Mouse (Mus musculus) adrenal gland, postnatal 10 days (tissue): ENCODE results near the gene Dsp. TPM values are rescaled to one million over a fixed set of nuclear protein-coding genes. Genes with fewer than 3 reads are reported as not detected.

Source experiments
- DNase-seq: peaks from one replicate; pipeline ENCODE4 v3.0.0; 2021; ENCODE audit warnings: mixed read lengths
- long read RNA-seq, 2 experiments: library from polyadenylated mRNA; stranded (forward); transcript quantifications; one replicate each; pipeline ENCODE4 v2.0.0; 2021
- total RNA-seq, 2 experiments: library from RNA; stranded (reverse); gene quantifications; 2 replicates each; pipeline ENCODE4 v1.2.3; 2021

The Dsp gene
- total RNA-seq, result 1 to 10 TPM; 3.0 to 5.2 TPM
- long read RNA-seq, experiment 1, result 0 reads
- long read RNA-seq, experiment 2, result 0 reads

DNA sequence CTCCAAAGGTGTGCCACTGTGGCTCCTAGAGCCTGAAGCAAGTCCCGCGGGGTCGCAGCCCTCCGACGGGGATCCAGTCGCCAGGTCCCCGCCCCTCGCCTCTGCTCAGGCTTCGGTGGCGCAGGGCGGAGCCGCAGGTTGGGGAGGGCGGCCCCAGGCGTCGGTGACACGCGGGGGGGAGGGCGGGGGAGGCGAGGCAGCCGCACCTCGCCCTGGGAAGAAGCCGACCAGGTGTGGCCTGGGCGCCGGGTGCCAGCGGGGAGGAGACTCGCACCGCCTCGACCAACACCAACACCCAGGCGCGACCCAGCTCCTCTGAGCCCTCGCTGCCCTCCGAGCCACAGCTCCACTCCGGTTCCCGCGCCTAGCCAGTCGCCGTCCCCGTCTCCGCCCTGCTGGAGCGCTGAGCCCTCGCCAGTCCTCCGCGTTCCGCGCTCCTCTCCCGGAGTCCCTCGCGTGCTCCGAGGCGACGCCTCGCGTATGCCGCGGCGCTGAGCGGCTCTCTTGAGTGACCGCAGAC is at the start of gene Dsp:
Gene Dsp, plus strand, starts transcription at position 226 of the 520 bp plus-strand sequence.
- peak; percentile 67 for DNase-seq

DNA sequence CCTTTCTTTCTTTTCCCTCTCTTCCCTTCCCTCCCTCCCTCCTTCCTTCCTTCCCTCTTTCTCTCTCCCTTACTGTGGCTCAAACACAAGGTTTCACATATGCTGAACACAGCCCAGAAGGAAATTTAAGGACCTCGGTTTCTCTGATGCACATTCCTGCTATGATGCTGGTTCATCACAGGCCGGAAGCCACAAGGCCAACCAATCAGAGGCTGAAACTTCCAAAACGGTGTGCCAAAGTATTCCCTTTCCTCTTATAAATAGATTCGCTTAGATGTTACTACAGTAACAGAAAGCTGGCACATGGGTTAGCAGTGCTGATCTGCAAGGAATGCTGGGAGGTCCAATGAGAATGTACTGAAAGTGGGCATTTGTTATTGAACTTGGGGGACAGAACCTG is 47.7 kb upstream of the Dsp start:
- no peak for DNase-seq

DNA sequence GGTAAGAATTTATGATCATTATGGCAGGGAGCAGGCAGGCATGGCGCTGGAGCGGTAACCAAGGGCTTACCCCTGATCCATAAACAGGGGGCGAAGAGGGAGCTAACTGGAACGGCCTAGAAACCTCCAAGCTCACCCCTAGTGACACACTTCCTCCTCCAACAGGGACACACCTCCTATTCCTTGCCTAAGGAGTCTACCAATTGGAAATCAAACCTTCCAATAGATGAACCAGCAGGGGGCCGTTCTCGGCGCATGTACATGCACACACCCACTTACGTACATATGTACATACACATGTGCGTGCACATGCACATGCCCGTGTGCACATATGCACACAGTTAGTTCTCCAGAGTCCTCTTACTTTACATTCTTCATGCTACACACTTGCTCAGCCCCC is 46.6 kb upstream of the Dsp start:
- DNase-seq, result no peak

DNA sequence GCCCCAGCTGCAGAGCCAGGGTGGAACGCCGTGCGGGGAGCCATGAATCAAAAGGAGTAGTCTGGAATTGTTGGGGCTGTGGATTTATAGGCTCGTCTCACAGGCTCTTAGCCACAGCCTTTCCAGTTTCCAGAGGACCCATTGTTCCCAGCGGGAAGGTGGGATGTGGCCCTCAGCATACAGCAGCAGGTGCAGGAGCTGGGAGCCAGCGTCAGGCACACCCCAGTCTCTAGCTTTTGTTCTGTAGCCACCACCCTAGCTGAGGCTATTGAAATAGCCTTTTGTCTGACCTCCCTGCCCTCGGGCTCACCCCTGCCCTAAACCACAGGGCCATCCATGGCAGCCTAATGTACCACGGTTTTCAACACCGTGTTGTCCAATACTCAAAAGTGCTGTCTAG is 42.0 kb upstream of the Dsp start:
- no peak for DNase-seq

DNA sequence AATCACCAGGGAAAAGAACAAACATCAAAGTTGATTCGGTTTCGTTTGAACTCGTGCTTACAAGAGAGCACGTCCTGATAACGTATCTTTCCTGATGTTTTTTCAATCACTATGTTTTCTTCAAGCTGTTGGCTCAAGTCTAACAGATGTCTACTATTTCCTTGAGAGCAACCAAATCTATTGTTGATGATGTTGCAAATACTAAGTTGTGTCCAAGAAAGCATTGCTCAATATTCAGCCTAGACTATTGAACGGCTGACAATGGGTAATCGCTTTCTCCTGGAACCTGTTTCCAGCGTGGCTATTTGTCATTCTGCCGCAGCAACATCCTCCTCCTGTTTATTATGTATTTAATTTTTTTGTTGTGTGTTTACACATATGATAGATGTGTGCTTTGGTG is 28.8 kb upstream of the Dsp start:
- DNase-seq, result no peak

DNA sequence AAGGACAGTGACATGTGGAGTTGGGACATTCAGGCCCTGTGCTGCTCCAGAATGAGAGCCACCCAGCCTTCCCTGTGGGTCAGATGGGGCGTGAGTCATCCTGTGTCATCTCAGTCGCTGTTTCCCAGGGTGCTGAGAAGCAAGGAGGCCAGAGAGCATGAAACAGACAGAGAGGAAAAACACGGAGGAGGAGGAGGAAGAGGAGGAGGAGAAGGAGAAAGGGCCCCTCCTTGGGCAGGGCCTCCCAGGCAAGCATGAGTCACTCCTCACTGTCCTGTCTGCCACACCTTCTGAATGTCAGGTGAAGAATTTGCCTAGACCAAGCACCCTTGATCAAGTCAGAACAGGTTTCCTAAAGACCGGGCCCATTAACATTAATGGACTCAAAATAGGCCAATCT is 27.4 kb upstream of the Dsp start:
- peak; percentile 35 for DNase-seq

DNA sequence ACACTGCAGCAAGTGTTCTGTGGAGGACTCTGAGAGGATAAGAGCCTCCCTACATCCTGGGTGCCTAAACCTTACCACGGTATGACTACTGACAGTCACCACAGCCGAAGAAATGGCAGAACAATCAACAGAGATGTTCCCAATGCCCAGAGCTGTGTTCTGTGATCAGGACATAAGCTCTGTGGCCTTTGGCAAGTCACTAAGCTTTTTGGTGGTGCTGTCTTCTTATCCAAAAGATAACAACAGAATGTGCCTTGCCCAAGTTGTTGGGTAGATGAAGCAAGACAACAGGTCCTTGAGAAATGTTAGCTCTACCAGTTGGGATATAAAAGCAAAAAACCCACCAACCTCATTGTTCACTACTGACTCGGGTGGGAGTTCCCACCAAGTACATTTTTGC is 23.4 kb upstream of the Dsp start:
- DNase-seq, result no peak

DNA sequence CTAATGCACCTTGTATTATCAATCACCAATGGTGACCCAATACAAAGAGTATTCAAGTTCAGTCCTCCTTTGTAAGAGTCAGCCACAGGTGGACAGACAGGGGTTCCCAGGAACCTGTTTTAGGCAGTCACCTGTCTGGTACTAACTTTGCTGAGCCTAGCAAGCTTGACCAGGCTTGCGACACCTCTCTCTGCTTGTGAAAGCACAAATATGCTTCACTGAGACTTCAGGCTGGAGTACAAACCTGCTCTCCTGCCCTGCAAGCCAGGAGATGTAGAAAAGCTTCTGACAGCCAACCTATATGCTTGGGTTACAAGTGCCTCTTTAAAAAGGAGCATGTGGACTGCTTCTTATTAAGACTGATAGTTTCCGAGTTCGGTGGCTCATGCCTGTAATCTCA is 22.8 kb upstream of the Dsp start:
- no peak for DNase-seq

DNA sequence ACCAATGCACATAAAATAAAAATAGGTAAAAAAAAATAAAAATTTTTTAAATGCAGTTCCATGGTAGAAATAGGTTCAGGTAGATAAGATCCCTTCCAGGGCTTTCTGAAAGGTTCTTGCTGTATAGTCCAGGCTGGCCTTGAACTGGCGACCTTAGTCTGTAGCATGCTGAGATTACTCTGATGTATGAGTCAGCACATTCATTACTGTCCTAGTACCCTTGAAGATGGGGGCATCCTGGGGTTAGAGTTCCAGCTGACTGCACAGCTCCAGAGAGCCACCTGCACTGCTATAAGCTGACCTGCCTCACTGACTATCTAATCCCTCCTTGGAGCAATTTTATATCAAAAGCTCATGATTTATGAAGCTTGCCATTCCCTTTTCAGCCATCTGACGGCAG is 21.6 kb upstream of the Dsp start:
- peak; percentile 10 for DNase-seq

DNA sequence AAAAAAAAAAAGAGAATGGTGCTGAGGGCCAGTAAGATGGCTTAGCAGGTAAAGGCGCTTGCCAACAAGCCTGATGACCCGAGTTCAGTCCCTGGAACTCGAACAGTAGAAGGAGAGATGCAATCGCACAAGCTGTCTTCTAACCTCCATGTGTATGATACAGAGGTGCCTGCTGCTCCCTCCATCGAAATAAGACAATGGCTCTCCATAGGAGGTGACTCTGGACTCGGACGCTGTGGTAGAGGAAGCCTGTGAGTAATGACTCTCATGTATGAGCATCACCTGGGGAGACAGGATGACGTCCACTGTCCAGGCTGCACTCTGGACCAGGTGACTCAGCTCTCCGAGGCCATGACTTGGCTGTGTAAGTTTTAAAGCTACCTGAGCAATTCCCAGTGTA is 21.0 kb upstream of the Dsp start:
- no peak for DNase-seq

DNA sequence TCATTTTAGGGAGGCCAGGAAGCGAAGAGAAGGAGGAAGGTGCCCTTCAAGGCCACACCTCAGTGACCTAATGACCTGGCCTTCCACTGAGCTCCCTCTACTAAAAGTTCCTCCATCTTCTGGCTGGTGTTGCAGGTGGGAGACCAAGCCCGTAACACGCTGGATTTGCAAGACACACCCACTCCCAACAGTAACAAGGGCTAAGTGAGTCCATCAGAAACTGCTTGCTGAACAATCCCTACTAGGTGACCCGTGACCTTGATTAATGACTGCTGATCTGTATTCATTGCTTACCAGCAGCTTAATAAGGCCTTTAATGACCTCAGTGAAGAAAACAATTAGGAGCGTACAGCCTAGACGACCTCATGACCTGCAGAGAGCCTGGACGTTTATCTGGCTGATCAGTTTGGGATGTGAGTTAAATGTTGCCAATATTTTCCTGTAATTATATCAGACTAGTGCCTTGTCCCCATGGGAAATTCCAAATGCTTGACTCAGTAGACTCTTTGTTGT is 18.0 kb upstream of the Dsp start:
- DNase-seq, result no peak

DNA sequence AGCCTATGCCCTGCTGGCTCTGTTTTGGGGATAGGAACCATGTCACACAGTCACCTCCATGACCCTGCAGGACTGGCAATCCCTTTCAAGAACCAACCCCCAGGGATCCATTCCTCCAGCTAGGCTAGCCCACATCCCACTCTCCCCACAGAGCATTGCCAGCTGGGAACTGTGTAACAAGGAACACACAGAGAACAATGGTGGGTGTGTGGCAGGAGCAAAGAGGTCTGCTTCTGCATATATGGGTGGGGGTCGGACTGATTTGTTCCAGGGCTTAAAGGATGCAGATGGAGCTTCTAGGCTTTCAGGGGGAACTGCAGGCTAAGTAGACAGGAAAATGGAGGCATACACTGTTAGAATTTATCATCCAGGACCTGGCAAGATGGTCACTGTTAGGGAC is 10.6 kb upstream of the Dsp start:
- no peak for DNase-seq

DNA sequence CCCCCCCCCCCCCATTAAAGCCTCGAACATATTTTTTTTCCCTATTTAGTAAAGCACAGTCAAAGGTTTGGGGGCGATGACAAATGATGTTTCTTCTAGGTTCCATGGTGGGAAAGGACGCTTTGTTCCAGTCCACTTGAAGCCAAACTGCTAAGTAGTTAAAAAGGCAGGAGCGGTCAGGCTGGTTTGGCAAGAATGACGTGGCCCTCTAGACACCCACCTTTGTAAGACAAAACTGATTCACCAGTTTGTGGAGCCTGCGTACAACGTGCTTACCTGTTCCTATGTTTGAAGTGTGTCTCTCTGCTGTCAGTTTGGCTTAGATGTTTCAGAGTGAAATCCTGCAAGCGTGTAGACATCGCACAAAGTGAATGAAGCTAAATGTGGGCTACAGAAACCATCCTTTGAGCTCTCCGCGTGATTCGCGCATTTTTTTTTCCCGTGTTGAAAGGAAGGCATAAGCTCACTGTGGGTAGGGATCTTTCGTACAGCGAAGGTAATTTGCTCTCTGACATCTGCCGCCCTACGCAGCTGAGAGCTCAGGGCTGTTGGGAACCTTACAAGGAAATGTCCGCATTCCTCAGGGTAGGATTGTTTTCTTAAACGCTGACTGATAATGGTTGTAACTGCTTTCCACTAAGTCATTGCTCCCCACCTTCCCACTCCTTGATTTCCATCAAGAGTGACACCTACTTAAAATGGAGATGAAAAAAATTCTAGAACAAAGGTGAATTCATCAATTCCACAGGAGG is 6.0 kb upstream of the Dsp start:
- DNase-seq, result no peak

DNA sequence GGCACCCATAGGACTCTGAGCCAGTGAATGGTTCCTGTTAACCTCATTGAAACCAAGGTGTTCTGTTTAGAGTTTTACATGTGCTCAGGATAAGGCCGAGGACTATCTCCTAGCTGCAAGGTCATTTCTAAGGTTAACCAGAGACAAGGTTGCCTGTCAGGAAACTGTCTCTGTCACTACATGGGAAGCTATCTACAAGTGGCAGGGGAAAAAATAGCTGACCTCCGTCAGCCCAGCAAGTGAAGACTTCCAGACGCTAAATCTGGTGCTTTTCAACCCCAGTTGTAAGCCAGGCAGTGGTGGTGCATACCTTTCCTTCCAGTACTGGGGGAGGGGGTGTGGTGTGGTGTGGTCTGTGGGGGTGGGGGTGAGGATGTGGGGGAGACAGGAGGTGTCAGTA is 2.7 kb upstream of the Dsp start:
- DNase-seq, result no peak

DNA sequence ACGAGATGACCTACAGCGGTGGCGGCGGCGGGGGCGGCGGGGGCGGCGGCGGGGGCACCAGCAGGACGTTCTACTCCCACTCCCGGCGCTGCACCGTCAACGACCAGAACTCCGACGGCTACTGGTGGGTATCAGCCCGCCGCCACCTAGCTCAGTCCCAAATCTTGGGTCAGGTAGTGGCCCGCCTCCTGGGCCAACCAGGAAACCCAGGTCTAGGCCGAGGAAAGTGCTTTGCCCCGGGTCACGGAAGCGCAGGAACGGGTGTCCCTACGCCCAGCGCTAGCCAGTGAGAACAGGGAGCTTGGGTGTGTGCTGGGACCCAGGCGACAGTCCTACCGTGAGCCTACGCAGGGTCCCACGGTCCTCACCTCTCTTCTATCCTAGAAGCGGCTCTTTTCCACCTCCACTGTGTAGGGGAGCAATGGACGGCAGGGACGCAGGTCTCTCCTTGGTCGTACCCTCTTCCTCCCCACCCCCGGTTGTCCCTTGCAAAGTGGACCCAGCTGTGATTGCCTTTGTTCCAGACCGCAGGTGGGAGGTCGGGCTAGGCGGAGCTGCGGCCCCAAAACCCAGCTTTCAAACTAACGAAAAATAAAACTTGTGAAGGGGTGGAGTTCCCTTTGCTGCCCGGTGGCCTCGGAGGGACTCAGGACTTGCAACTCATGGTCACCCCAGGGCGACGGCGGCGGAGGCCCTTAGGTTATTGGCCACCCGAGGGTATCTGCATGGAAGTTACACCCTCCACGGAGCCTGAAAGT is 756 bp downstream of the Dsp start:
- DNase-seq, result peak; percentile 19

DNA sequence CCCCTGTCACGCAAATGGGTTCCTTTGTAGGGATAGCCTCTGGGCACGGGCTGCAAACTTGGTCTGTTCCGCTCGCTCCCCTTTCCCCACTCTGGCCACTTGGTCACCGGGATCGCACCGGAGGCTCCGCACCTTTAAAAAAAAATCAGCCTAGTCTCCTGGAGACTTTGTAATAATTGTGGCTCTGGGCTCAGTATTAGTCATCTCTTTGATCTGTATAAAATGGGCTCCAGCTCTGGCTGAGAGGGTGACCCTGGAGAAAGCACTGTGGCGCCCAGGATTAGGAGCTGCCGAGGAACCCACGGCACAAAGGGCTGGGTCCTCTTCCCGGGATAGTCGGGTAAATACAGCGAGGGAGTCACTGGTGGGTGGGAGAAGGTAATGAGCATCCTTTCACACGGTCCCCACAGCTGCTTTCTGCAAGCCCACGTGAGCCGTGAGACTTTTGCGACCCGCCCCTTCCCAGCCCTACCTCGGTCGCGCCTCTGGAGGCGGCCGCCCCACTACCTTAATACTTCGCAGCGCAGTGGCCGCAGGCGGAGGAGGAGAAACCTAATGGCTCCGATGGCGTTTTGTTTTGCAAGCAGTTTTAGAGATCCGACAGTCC is 1.4 kb downstream of the Dsp start:
- DNase-seq, result peak; percentile 13

DNA sequence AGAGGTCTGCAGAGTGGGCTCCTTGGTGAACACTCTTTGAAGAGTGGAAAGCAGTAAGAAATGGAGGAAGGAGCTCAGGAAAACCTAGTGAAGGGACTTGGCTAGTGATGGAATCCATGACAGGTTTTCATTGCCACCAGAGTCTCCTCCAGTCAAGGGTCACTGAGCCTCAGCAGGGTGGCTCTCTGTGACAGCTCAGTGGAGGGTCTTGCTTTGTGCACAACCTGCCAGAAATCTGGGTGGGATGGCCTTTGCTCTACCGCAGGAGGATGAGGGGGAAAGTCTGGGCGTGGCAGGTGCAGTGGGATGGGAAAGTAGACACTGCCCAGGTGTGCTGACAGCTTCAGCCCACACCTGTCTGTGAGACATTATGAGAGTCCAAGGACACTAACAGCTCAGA is 4.4 kb downstream of the Dsp start:
- no peak for DNase-seq

DNA sequence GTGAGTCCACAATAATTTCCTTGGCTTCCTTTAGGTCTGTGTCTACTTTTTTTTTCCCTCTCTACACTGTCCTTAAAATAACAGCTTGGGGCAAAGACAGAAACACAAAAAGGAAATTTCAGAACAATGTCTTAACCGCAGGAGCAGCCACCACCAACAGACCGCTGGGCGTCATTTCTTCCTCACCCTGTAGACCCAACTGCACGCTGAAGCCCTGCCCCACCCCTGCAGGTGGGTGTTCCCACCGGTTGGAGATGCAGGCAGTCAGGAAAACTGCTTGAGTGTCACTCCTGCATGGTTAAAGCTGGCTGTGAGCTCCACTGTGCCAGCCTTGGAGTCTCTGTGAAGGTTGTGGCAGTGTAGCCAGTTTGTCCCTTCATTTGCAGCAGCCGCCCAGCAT is 6.5 kb downstream of the Dsp start:
- no peak for DNase-seq

DNA sequence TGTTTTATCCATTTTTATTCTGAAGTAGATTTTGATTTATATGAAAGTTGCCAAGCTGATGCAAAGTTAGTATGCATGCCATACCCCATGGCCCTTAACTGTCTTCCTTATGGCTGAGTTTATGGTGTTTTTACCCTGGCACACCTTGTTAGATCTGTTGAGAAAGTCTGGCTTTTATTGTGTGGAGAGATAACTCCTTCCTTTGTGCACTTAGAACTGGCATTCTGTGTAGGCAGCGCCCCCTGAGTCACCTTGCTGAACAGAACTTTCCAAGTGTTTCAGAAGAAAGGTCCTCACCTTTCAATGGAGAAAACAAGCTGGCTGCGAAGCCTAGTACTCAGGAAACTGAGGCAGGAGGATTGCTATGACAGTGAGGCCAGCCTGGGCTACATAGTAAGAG is 10.9 kb downstream of the Dsp start:
- DNase-seq, result no peak

DNA sequence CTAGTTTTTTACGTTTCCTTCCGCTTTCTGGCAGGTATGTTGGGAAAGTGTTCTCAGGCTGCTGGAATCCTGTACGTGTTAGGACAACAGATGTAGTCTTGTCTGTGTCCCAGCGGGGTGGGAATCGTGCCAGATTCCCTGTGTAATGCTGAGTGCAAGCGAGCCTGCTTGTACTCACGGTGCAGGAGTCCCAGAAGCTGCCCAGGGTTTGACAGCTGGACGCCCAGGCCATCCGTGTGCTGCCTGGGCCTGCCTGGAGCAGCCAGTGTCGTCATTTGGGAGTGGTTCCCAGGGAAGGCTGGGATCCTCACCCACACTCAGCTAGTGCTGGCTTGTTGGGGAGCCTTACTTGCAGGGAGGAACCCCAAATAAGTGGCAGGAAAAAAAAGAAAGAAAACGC is 11.6 kb downstream of the Dsp start:
- peak; percentile 51 for DNase-seq

DNA sequence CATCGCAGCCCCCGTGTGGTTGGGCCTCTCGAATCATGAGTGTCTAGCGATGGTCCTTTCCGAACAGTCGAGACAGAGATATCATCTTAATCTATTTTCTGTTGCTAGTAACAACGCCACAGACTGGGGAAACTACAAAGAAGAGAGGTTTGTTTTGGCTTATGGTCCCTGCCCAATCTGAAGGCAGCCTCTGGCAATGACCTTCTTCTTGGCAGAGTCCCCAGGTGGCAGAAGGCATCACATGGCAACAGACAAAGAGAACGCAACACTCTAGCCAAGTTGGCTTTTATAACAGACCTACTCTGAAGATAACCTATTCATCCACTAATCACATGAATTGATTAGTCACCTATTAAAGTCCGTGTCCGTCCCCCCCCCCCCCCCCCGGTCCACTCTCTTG is 13.8 kb downstream of the Dsp start:
- DNase-seq, result peak; percentile 49

DNA sequence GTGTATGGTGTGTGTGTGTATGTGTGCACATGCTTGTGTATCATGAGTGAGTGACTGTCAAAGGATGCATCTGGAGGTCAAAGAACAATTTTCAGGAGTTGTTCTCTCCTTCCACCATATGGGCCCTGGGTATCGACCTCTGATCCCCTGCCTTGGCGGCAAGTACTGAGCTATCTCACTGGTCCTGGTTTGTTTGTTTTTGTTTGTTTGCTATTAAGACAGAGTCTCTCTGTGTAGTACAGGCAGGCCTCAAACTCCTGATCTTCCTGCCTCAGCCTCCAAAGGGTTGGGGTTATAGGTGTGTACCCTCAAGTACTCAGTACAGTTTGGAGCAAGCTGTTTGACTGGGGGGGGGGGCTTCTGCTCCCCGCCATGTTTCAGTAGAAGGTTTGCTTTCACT is 16.0 kb downstream of the Dsp start:
- DNase-seq, result no peak

DNA sequence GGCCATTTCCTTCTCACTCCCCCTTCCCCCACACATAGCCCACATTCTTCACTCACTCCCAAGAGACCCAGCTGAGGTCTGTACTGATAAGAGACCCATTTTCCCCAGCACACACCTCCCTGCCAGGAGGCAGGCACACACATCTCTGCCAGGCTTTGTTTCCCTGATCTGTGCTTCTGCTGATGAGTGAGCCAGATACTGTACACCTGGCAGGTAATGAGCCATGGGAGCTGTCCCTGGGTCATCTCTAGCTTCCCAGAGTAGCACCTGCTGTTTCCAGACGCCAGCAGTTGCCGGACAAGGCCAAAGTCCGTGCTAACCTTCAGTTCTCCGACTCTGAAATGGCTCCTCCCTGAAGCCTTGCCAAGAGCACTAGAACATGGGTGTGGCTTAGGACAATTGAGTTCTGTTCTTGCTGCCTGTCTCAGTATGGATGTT is 19.6 kb downstream of the Dsp start:
- peak; percentile 13 for DNase-seq
